Mouse (Mus musculus) erythroblast, embryonic 14.5 days (primary cell): Measurements from ENCODE around the gene Bfsp2.

Experiments used
- GATA1 ChIP-seq: IDR thresholded peaks from 2 replicates; pipeline ENCODE4 v1.6.1; 2012; ENCODE audit warnings: low read length, inconsistent platforms, mixed read lengths
- TAL1 ChIP-seq: IDR thresholded peaks from 3 replicates; pipeline ENCODE4 v1.6.1; 2012; ENCODE audit warnings: low read length, inconsistent platforms, mixed read lengths

DNA sequence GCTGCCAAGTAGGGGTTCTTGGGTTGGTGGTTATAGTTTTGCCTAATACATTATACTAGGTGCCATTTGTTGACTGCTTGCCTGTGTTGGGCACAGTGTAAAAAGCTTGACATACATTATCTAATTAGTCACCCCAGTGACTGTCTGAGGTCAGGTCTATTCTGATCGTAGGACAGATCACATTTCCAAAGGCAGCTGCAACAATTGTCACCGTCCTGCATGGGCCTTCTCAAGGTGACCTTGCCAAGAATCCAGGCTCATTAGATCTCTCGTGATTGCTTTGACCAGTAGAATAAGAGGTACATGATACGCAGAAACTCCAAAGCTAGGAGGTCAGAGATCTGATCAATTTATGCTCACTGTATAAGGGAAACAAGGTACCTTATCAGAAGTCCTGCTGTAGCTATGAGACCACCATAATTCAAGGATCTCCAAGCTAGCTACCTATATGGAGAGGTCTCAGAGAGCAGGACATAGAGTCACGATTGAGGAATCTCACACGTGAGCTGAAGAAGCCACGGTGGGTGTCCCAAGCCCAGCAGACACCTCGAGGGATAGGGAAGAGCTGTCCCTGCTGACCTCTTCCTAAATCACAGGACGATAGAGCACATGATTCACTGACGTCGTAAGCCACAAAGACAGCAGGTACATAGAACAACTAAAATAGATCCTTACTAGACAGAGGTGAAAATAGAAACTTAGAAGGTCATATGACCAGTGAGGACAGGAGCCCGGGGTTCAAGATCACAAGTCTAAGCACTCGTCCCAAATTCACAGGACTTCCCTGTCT is 49.6 kb downstream of the Bfsp2 start:
- TF ChIP-seq TAL1 (no peak), GATA1 (no peak)
